In the genomic region with DNA sequence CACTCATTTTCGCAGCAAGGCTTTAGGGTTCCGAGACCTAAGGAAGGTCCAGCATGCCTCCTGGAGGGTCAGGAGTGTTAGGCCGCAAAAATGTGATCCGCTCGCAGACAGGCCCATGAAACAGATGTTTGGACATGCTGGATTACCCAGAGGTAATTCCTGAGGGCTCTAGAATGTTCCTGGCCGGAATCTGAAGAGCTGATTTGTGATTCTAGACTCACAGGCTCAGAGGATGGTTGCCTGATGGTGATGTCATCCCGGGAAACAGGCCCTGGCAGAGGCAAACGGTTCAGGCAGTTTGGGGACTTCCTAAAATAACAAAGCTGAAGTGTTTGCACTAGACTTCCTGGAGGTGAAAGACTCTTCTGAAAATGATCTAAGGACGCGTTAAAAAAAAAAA, we compare ENCODE assay signal across 8 mouse cellular contexts. TPM values are rescaled to one million over a fixed set of nuclear protein-coding genes. Genes with fewer than 3 reads are reported as not detected.
DNase-seq lines count a peak whose midpoint lies in the region; ATAC-seq lines count a peak whose summit lies in the region.

No protein-coding gene starts in this region.

- H3K36me3 ChIP-seq in liver, embryonic 12.5 days, result no peaks in the 10 kb centered on the region
- H3K36me3 ChIP-seq in liver, embryonic 11.5 days (ENCODE audit: control insufficient read depth, insufficient read depth, low read length), result no peaks in the 10 kb centered on the region
- no peaks in the 10 kb centered on the region for H3K36me3 ChIP-seq in embryonic facial prominence, embryonic 14.5 days (ENCODE audit: control insufficient read depth, insufficient read depth, low read length)
- no peaks in the 10 kb centered on the region for H3K36me3 ChIP-seq in heart, embryonic 13.5 days
- no peaks in the 10 kb centered on the region for H3K36me3 ChIP-seq in kidney, embryonic 16.5 days (ENCODE audit: insufficient read depth, low read length)
- H3K36me3 ChIP-seq in midbrain, embryonic 14.5 days (ENCODE audit: control insufficient read depth, insufficient read depth, low read length), result no peaks in the 10 kb centered on the region

- no peak for DNase-seq in liver, embryonic 11.5 days (ENCODE audit: low spot score)
- DNase-seq in embryonic facial prominence, embryonic 14.5 days (ENCODE audit: low spot score), result peak; percentile 73
- no peak for DNase-seq in midbrain, embryonic 14.5 days
- DNase-seq in thymus, postnatal 36 days, result no peak
- no peak for DNase-seq in layer of hippocampus, postnatal 25 days (ENCODE audit: extremely low spot score in 1 of 2, low spot score in 1 of 2)

- 49% methylated on average over 10 of the region's 10 CpGs for WGBS in liver, embryonic 12.5 days (ENCODE audit: insufficient replicate concordance)
- 51% methylated on average over 10 of the region's 10 CpGs for whole genome bisulfite sequencing in liver, embryonic 11.5 days
- 27% methylated on average over 10 of the region's 10 CpGs for WGBS in embryonic facial prominence, embryonic 14.5 days
- WGBS in heart, embryonic 13.5 days, result 31% methylated on average over 10 of the region's 10 CpGs
- WGBS in kidney, embryonic 16.5 days, result 34% methylated on average over 10 of the region's 10 CpGs
- WGBS in midbrain, embryonic 14.5 days, result 31% methylated on average over 10 of the region's 10 CpGs

- peaks cover 53% of the 10 kb centered on the region for H3K4me1 ChIP-seq in liver, embryonic 12.5 days
- peaks cover 28% of the 10 kb centered on the region for H3K4me1 ChIP-seq in liver, embryonic 11.5 days (replicated peaks; ENCODE audit: control insufficient read depth, insufficient read depth, low read length)
- H3K4me1 ChIP-seq in embryonic facial prominence, embryonic 14.5 days (ENCODE audit: control insufficient read depth, insufficient read depth, low read length), result peaks cover 39% of the 10 kb centered on the region
- H3K4me1 ChIP-seq in heart, embryonic 13.5 days, result peaks cover 97% of the 10 kb centered on the region
- H3K4me1 ChIP-seq in kidney, embryonic 16.5 days (ENCODE audit: insufficient read depth, low read length), result peaks cover 38% of the 10 kb centered on the region
- peaks cover 29% of the 10 kb centered on the region for H3K4me1 ChIP-seq in midbrain, embryonic 14.5 days (ENCODE audit: control insufficient read depth, insufficient read depth, low read length)

- ATAC-seq in liver, embryonic 12.5 days, result no peak
- ATAC-seq in liver, embryonic 11.5 days (replicated peaks; ENCODE audit: low FRiP score), result no peak
- ATAC-seq in embryonic facial prominence, embryonic 14.5 days (ENCODE audit: low read depth), result peak; percentile 24; the same call in 1 of the 2 replicates
- ATAC-seq in heart, embryonic 13.5 days (ENCODE audit: extremely low read depth, insufficient number of reproducible peaks, low FRiP score, low TSS enrichment), result no peak
- no peak for ATAC-seq in kidney, embryonic 16.5 days (ENCODE audit: low FRiP score, low TSS enrichment)
- ATAC-seq in midbrain, embryonic 14.5 days (ENCODE audit: low FRiP score, low TSS enrichment), result no peak

- H3K27ac ChIP-seq in liver, embryonic 12.5 days, result peak overlapping the region; percentile 49; the same call in 1 of the 2 replicates
- H3K27ac ChIP-seq in liver, embryonic 11.5 days (ENCODE audit: low read depth, low read length), result no peak overlapping the region
- peak overlapping the region; percentile 90 for H3K27ac ChIP-seq in embryonic facial prominence, embryonic 14.5 days (replicated peaks; ENCODE audit: low read depth, low read length)
- H3K27ac ChIP-seq in heart, embryonic 13.5 days (replicated peaks), result peak overlapping the region; percentile 94
- H3K27ac ChIP-seq in kidney, embryonic 16.5 days (ENCODE audit: low read length), result peak overlapping the region; percentile 51
- peak overlapping the region; percentile 74 for H3K27ac ChIP-seq in midbrain, embryonic 14.5 days (replicated peaks; ENCODE audit: low read depth, low read length)

- no peaks in the 10 kb centered on the region for H3K9me3 ChIP-seq in liver, embryonic 12.5 days (replicated peaks)
- H3K9me3 ChIP-seq in liver, embryonic 11.5 days (ENCODE audit: control insufficient read depth, low read length), result no peaks in the 10 kb centered on the region
- H3K9me3 ChIP-seq in embryonic facial prominence, embryonic 14.5 days (ENCODE audit: control insufficient read depth, low read length), result no peaks in the 10 kb centered on the region
- no peaks in the 10 kb centered on the region for H3K9me3 ChIP-seq in heart, embryonic 13.5 days
- no peaks in the 10 kb centered on the region for H3K9me3 ChIP-seq in kidney, embryonic 16.5 days (ENCODE audit: low read length)
- no peaks in the 10 kb centered on the region for H3K9me3 ChIP-seq in midbrain, embryonic 14.5 days (ENCODE audit: control insufficient read depth, low read length)

- no peak overlapping the region for H3K9ac ChIP-seq in liver, embryonic 12.5 days
- H3K9ac ChIP-seq in liver, embryonic 11.5 days (ENCODE audit: low read depth, low read length), result no peak overlapping the region
- peak overlapping the region; percentile 40; the same call in 1 of the 2 replicates for H3K9ac ChIP-seq in embryonic facial prominence, embryonic 14.5 days (ENCODE audit: low read depth, low read length)
- peak overlapping the region; percentile 76 for H3K9ac ChIP-seq in heart, embryonic 13.5 days
- peak overlapping the region; percentile 35; the same call in 1 of the 2 replicates for H3K9ac ChIP-seq in kidney, embryonic 16.5 days (replicated peaks; ENCODE audit: low read length)
- 0 out of 2 replicates have a peak overlapping the region, but pooled peaks have one; percentile 12 for H3K9ac ChIP-seq in midbrain, embryonic 14.5 days (replicated peaks; ENCODE audit: low read length)

- no peaks in the 10 kb centered on the region for H3K27me3 ChIP-seq in liver, embryonic 12.5 days (replicated peaks)
- no peaks in the 10 kb centered on the region for H3K27me3 ChIP-seq in liver, embryonic 11.5 days (replicated peaks; ENCODE audit: control insufficient read depth, insufficient read depth, low read length)
- H3K27me3 ChIP-seq in embryonic facial prominence, embryonic 14.5 days (replicated peaks; ENCODE audit: control insufficient read depth, insufficient read depth, low read length), result no peaks in the 10 kb centered on the region
- H3K27me3 ChIP-seq in heart, embryonic 13.5 days (replicated peaks), result no peaks in the 10 kb centered on the region
- no peaks in the 10 kb centered on the region for H3K27me3 ChIP-seq in kidney, embryonic 16.5 days (ENCODE audit: insufficient read depth, low read length)
- no peaks in the 10 kb centered on the region for H3K27me3 ChIP-seq in midbrain, embryonic 14.5 days (ENCODE audit: control insufficient read depth, insufficient read depth, low read length)

- H3K4me2 ChIP-seq in liver, embryonic 12.5 days, result no peak overlapping the region
- no peak overlapping the region; the same call in 1 of the 2 replicates for H3K4me2 ChIP-seq in liver, embryonic 11.5 days
- peak overlapping the region; percentile 4; the same call in 1 of the 2 replicates for H3K4me2 ChIP-seq in embryonic facial prominence, embryonic 14.5 days (ENCODE audit: low read depth, low read length)
- peak overlapping the region; percentile 32 for H3K4me2 ChIP-seq in heart, embryonic 13.5 days
- H3K4me2 ChIP-seq in kidney, embryonic 16.5 days (replicated peaks; ENCODE audit: low read depth, low read length), result no peak overlapping the region
- no peak overlapping the region for H3K4me2 ChIP-seq in midbrain, embryonic 14.5 days (ENCODE audit: low read length)

- no peak overlapping the region for H3K4me3 ChIP-seq in liver, embryonic 12.5 days
- no peak overlapping the region for H3K4me3 ChIP-seq in liver, embryonic 11.5 days (ENCODE audit: low read depth, low read length)
- no peak overlapping the region for H3K4me3 ChIP-seq in embryonic facial prominence, embryonic 14.5 days (ENCODE audit: low read depth, low read length)
- no peak overlapping the region for H3K4me3 ChIP-seq in heart, embryonic 13.5 days
- no peak overlapping the region for H3K4me3 ChIP-seq in kidney, embryonic 16.5 days (ENCODE audit: low read length)
- H3K4me3 ChIP-seq in midbrain, embryonic 14.5 days (replicated peaks; ENCODE audit: low read depth, low read length), result no peak overlapping the region

RNA-seq across cellular contexts. Expression of a gene that starts 50.7 kb away (rescaled TPM):
- 10.3 and 11.0 TPM in 2 replicates for polyA plus RNA-seq in liver, embryonic 12.5 days (2016; fragmentation: Nextera tagmentation; extraction: Ambion mirVana)
- polyA plus RNA-seq in liver, embryonic 11.5 days (2014; fragmentation: Nextera tagmentation; extraction: Ambion mirVana), result 11.2 and 13.1 TPM in 2 replicates
- 20.4 and 28.3 TPM in 2 replicates for polyA plus RNA-seq in embryonic facial prominence, embryonic 14.5 days (2014; fragmentation: Nextera tagmentation; extraction: Ambion mirVana)
- 30.4 and 32.2 TPM in 2 replicates for polyA plus RNA-seq in heart, embryonic 13.5 days (2015; fragmentation: Nextera tagmentation; extraction: Ambion mirVana)
- polyA plus RNA-seq in kidney, embryonic 16.5 days (2015; fragmentation: Nextera tagmentation; extraction: Ambion mirVana), result 16.2 and 17.7 TPM in 2 replicates
- polyA plus RNA-seq in midbrain, embryonic 14.5 days (2014; fragmentation: Nextera tagmentation; extraction: Ambion mirVana), result 47.0 and 53.6 TPM in 2 replicates
- 100 to 1,000 TPM; 223 to 246 TPM for total RNA-seq in layer of hippocampus, postnatal 25 days (2021)

Comparison
In these comparisons a context has a peak if more than half of its experiments do, and no peak if none do; other contexts are left out.
1. H3K4me2 ChIP-seq: peak in embryonic facial prominence, embryonic 14.5 days (single experiment) and heart, embryonic 13.5 days (single experiment); none in liver, embryonic 12.5 days (single experiment), liver, embryonic 11.5 days (single experiment), kidney, embryonic 16.5 days (single experiment) and midbrain, embryonic 14.5 days (single experiment).
2. H3K9ac ChIP-seq: peak in embryonic facial prominence, embryonic 14.5 days (single experiment), heart, embryonic 13.5 days (single experiment), kidney, embryonic 16.5 days (single experiment) and midbrain, embryonic 14.5 days (single experiment); none in liver, embryonic 12.5 days (single experiment) and liver, embryonic 11.5 days (single experiment).